Mouse (Mus musculus): ENCODE results near the gene Fut2. TPM values are rescaled to one million over a fixed set of nuclear protein-coding genes. Genes with fewer than 3 reads are reported as not detected.

Fut2 gene
- total and polyA plus RNA-seq, 3 experiments: not detected

- in situ Hi-C loops (cut with MboI; ENCODE audit: low pct_ligation_motif_present, low pct_unique_long_range_greater_than_20kb, low sequenced_read_pairs) (no loop called here), dilution Hi-C loops (cut with MboI; ENCODE audit: extremely low pct_ligation_motif_present, extremely low pct_unique_long_range_greater_than_20kb, low sequenced_read_pairs) (no loop called here)
- H3K4me3 ChIP-seq (replicated peaks in 1 of 3; ENCODE audit: low read depth in 2 of 3, low read length in 2 of 3, poor library complexity in 1 of 3): no peak overlapping the region
- no peak for TF ChIP-seq MAX (IDR thresholded peaks at IDR 0.05; ENCODE audit: low read length)
- TF ChIP-seq POLR2AphosphoS2 (IDR thresholded peaks at IDR 0.05; ENCODE audit: low read depth, low read length): no peak
- TF ChIP-seq TBP (conservative IDR thresholded peaks at IDR 0.05; ENCODE audit: low read depth, low read length): no peak
- TF ChIP-seq MAFK (IDR thresholded peaks at IDR 0.05; ENCODE audit: insufficient replicate concordance, low read length): no peak
- no peak for TF ChIP-seq CHD1 (IDR thresholded peaks at IDR 0.05; ENCODE audit: low read depth, low read length)
- TF ChIP-seq PAX5 (IDR thresholded peaks at IDR 0.05; ENCODE audit: low read length): no peak
- TF ChIP-seq ELF1 (IDR thresholded peaks at IDR 0.05; ENCODE audit: low read depth, low read length): no peak
- TF ChIP-seq MAZ (IDR thresholded peaks at IDR 0.05; ENCODE audit: low read depth, low read length): no peak
- no peak for TF ChIP-seq USF2 (conservative IDR thresholded peaks at IDR 0.05; ENCODE audit: low read depth, low read length)
- DNase-seq (ENCODE audit: extremely low read depth): no peak
- peaks cover 31 to 95% of the 10 kb centered on the region in 2 experiments for H3K4me1 ChIP-seq (ENCODE audit: control insufficient read depth in 1 of 2, insufficient read depth in 2 of 2)
- H3K27me3 ChIP-seq (replicated peaks): no peaks in the 10 kb centered on the region
- H3K79me2 ChIP-seq (replicated peaks; ENCODE audit: control insufficient read depth, extremely low read depth, insufficient read depth, poor library complexity, severe bottlenecking): no peaks in the 10 kb centered on the region
- no peak overlapping the region for H3K9ac ChIP-seq (ENCODE audit: insufficient read depth, low read depth)
- H3K36me3 ChIP-seq (replicated peaks in 1 of 2; ENCODE audit: control insufficient read depth in 1 of 2, insufficient read depth in 1 of 2, low read length in 1 of 2): peaks cover 0 to 12% of the 10 kb centered on the region in 2 experiments
- H3K9me3 ChIP-seq (replicated peaks; ENCODE audit: low read length): peaks cover 7% of the 10 kb centered on the region
- H3K27ac ChIP-seq (ENCODE audit: insufficient read depth, low read depth): no peak overlapping the region
- H3K4me2 ChIP-seq (ENCODE audit: insufficient read depth, low read depth, poor library complexity, severe bottlenecking): no peak overlapping the region
These were observed 25.8 kb downstream of the Fut2 start for GRCm38 (mm10) chr7:45640191-45640957.

GRCm38 (mm10) chr7:45639561-45640027 lies 26.6 kb downstream of the Fut2 start, which contains the start of gene Mamstr:
Gene Mamstr (plus strand): TSS chr7:45639977.
- H3K4me2 ChIP-seq (ENCODE audit: insufficient read depth, low read depth, poor library complexity, severe bottlenecking): no peak within 1 kb of the TSS
- no peak within 1 kb of the TSS for H3K27ac ChIP-seq (ENCODE audit: insufficient read depth, low read depth)
- no peak for DNase-seq (ENCODE audit: extremely low read depth)
- H3K27me3 ChIP-seq (replicated peaks): no peaks in the 10 kb centered on the region
- no peak within 1 kb of the TSS for H3K9ac ChIP-seq (ENCODE audit: insufficient read depth, low read depth)
- TF ChIP-seq MAZ (IDR thresholded peaks at IDR 0.05; ENCODE audit: low read depth, low read length) (no peak), UBTF (IDR thresholded peaks at IDR 0.05; ENCODE audit: low read depth, low read length) (no peak), JUND (conservative IDR thresholded peaks at IDR 0.05; ENCODE audit: low read depth, low read length) (no peak), JUN (IDR thresholded peaks at IDR 0.05; ENCODE audit: insufficient read depth, low read depth, low read length) (no peak), CTCF (conservative IDR thresholded peaks at IDR 0.05 in 1 of 2, IDR thresholded peaks at IDR 0.05 in 1 of 2; ENCODE audit: low read depth in 2 of 2, low read length in 2 of 2) (peak in 1 of 2 experiments; percentile 1; a peak in 1 of 4 replicates)
- in situ Hi-C loops (cut with MboI; ENCODE audit: low pct_ligation_motif_present, low pct_unique_long_range_greater_than_20kb, low sequenced_read_pairs) (loop anchor here (5.0 kb wide), 1 partner anchor 43 kb away; the partner anchor contains the start of gene Ntn5), dilution Hi-C loops (cut with MboI; ENCODE audit: extremely low pct_ligation_motif_present, extremely low pct_unique_long_range_greater_than_20kb, low sequenced_read_pairs) (no loop called here)
- peaks cover 31 to 95% of the 10 kb centered on the region in 2 experiments for H3K4me1 ChIP-seq (ENCODE audit: control insufficient read depth in 1 of 2, insufficient read depth in 2 of 2)
- no peak within 1 kb of the TSS for H3K4me3 ChIP-seq (replicated peaks in 1 of 3; ENCODE audit: low read depth in 2 of 3, low read length in 2 of 3, poor library complexity in 1 of 3)
- peaks cover 10% of the 10 kb centered on the region for H3K9me3 ChIP-seq (replicated peaks; ENCODE audit: low read length)
- H3K79me2 ChIP-seq (replicated peaks; ENCODE audit: control insufficient read depth, extremely low read depth, insufficient read depth, poor library complexity, severe bottlenecking): no peaks in the 10 kb centered on the region
- peaks cover 0 to 14% of the 10 kb centered on the region in 2 experiments for H3K36me3 ChIP-seq (replicated peaks in 1 of 2; ENCODE audit: control insufficient read depth in 1 of 2, insufficient read depth in 1 of 2, low read length in 1 of 2)
